Mouse (Mus musculus): ENCODE results near the gene Bcl11a. TPM values are rescaled to one million over a fixed set of nuclear protein-coding genes. Genes with fewer than 3 reads are reported as not detected.
A peak's percentile ranks its signal among the peaks of the same experiment; 100 is the strongest.
"Not testable (repeated sequence)": the region's sequence is repeated elsewhere in the genome, so short reads cannot be mapped to it uniquely, and the experiment has no call there.

Bcl11a gene
- total RNA-seq, 1 experiment from 2014 or later, result 102 TPM

DNA sequence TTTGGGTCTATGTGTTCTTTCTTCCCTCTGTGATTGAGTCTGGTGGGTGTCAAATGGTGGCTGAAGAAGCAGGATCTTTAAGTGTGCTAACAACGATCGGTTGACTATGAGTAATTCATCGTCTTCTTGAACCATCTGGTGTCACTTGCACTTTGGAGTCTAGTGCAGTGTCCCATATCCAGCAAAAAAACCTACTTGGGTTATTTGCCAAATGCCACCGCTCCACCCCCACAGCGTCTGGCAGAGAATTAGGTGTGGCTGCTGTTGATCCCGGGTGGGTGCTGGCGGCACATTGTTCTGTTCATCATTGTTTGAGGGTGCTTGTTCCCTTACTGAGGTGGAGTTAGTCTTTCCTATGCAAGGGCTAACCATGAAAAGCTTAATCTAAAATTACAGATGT is 45.0 kb downstream of the Bcl11a start:
- no peak for ATAC-seq (ENCODE audit: extremely low read depth, insufficient number of reproducible peaks, low FRiP score, poor library complexity, severe bottlenecking)

DNA sequence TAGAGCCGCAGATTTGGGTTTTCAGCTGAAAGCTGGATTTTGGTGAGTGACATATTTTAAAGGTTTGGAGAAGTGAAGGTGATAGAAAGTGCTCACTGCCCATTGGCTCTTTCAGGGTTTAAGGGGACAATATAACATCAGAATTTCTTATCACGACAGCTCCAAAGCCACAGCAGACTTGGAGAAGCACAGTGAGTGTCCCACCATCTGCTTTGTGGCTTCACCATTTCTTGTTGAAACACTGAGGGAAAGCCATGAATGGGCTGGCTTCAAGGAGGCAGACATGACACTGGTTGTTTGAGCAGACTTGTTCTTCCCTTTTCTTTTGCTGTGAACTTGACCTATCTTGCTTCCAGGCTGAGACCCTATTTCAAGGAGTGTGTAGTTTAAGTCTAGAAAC is 46.1 kb downstream of the Bcl11a start:
- no peak for ATAC-seq (ENCODE audit: extremely low read depth, insufficient number of reproducible peaks, low FRiP score, poor library complexity, severe bottlenecking)

DNA sequence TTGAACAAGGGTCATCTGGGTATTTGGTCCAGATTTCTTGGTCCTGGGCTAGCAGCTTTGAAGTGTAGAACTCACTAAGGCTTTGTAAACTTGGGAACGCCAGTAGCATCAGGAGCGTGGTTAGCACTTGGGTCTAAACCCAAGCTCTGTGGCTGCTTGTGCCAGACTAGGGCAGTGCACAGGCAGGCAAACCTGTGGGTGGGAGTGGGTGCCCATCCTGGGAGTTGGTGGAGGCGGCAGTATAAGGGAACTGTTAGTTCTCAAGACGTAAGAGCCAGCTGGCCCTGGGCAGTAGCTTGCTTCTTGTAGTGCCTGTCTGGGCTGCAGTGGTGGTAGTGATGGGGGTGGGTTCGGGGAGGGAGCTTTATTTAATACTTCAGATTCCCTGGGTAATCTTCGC is 47.2 kb downstream of the Bcl11a start:
- ATAC-seq (ENCODE audit: extremely low read depth, insufficient number of reproducible peaks, low FRiP score, poor library complexity, severe bottlenecking), result no peak

DNA sequence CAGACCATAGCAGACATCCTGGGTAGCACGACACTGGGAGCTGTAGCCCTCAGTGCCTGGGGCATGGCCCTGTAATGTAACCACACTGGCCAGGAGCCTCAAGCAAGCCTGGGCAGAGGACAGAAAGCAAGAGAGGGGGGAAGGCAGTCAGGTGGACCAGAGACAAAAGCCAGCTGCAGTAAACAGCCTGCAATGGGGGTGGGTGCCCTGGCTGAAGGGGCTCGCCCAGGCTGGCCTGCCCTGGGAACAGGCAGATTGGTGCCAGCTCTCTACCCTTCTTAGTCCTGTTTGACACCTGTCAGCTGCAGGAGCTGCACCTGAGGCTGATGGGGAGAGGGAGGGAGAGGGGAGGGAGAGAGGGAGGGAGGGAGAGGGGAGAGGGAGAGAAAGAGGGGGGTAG is 50.1 kb downstream of the Bcl11a start:
- no peak for ATAC-seq (ENCODE audit: extremely low read depth, insufficient number of reproducible peaks, low FRiP score, poor library complexity, severe bottlenecking)

DNA sequence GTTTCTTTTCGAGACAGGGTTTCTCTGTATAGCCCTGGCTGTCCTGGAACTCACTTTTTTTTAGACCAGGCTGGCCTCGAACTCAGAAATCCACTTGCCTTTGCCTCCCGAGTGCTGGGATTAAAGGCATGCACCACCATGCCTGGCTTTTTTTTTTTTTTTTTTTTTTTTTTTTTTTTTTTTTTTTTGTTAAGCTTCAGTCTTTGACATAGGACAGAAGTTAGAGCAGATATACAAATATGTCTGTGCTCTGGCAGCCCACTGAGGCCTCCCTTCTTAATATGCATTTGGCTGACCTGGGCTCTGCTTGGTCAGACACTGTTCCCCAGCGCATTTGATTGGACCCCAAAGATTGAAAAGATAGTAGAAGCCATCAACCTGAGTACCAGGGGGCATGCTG is 51.0 kb downstream of the Bcl11a start:
- not testable (repeated sequence) for ATAC-seq (ENCODE audit: extremely low read depth, insufficient number of reproducible peaks, low FRiP score, poor library complexity, severe bottlenecking)

DNA sequence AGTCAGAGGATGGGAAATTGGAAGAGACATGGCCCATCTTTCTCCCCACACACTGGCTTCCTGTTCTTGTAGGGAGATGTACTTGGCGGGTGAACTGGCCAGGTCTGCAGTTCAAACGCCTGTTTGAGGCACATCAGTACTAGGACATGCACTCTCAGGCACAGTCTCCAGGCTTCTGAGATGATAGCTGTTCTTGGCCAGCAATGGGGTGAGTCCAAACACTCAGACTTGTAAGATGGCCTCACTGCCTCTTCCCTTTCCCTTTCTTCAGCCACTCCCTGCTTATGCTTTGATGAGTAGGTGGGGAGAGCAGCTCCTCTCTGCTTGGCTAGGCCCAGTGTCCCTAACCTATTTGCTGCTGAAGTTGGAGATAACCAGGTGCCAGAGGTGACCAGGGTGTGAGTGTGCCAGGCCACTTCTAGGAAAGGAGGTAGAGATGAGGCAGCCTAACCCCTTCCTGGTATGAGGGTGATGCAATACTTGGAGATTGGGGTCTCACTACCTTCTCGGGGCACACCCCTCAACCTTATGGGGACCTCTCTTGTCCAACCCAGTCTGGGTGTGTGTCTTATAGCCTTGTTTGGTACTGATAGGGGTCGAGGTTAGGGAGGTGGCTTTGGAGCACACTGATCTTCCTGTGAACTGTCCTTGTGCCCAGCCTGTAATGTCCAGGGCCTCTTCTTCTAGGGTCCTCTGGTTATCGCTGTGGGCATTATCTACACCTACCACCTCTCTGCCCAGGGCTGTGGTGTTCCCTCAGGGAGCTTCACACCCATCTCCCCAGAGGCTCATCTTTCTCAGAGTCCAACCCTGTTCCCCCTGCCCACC is 51.7 kb downstream of the Bcl11a start:
- no peak for ATAC-seq (ENCODE audit: extremely low read depth, insufficient number of reproducible peaks, low FRiP score, poor library complexity, severe bottlenecking)

DNA sequence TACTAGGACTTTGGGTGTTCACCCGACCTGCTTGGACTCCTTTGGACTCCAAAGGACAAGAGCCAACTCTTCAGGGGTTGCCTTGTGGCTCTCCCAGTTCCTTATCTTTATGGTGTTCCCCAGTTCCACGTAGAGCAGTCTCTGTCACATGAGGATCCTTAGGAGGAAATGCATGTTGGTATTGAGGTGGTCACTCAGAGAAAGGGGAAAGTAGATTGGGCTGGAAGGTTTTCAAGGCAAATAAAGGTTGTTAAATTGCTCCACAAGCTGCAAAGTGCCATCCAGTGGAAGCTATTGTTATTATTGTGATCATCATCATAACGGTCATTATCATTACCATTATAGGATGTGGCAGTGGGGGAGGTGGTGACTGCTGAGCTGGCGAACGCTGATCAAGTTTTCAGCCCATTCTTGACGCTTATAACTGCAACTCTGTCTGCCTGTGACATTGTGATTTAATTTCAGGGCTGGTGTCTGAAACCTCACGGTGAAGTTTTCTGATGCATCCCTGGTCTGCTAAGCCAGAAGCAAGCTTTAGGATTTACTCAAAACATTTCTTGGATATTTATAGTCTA is 52.4 kb downstream of the Bcl11a start:
- no peak for ATAC-seq (ENCODE audit: extremely low read depth, insufficient number of reproducible peaks, low FRiP score, poor library complexity, severe bottlenecking)

DNA sequence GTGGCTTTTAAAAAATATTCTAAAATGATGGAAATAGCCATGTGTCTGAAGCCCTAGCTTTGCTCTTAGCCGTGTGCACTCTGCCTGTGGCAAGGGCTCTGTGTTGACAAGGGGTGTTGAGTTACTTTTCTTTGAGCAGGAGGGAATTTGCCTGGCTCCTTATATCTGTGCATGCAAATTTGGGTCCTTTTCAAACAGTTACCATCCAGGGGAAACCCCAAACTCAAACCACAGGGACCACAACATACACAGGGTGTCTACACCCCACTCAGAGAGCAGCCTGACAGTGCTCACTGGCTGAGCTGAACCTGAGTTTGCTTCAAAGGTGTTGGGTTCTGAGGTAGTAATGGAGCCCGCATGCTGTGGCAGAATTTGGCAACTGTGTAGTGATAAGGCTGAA is 54.0 kb downstream of the Bcl11a start:
- ATAC-seq (ENCODE audit: extremely low read depth, insufficient number of reproducible peaks, low FRiP score, poor library complexity, severe bottlenecking), result peak; percentile 80

DNA sequence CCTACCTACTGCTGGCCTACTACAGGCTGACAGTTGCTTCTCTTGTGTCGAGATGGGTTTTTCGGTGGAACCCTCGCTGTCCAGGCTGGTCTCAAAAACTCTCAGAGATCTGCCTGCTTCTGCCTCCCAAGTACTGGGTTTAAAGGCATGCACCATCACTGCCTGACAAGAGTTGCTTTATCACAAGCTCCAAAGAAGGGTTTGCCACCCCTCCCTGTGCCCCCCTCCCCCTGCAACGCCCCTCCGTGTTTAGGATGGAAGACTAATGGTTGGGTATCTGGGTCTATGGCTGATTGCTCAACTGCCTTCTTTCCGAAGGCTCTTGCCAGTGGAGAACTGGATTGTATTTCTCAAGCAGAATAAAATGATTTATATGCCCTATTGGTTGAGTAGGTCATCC is 54.5 kb downstream of the Bcl11a start:
- no peak for ATAC-seq (ENCODE audit: extremely low read depth, insufficient number of reproducible peaks, low FRiP score, poor library complexity, severe bottlenecking)

DNA sequence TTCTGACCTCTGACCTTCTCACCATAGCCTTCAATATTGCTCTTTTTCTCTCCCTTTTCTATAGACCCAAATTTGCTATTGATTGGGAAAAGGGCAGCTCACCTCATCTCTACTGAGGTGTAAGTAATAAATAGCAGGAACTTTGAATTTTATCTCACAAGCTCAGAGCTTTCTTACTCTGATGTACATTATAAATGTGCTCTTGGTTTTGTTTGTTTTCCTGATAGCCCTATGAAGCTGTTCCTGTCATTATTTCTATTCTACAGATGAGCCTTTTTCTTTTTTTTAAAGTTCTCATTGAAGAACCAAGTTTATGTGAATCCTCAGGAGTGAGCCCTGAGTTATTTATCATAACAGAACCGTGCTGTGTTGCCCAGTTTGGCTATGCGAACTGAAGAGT is 55.0 kb downstream of the Bcl11a start:
- no peak for ATAC-seq (ENCODE audit: extremely low read depth, insufficient number of reproducible peaks, low FRiP score, poor library complexity, severe bottlenecking)

DNA sequence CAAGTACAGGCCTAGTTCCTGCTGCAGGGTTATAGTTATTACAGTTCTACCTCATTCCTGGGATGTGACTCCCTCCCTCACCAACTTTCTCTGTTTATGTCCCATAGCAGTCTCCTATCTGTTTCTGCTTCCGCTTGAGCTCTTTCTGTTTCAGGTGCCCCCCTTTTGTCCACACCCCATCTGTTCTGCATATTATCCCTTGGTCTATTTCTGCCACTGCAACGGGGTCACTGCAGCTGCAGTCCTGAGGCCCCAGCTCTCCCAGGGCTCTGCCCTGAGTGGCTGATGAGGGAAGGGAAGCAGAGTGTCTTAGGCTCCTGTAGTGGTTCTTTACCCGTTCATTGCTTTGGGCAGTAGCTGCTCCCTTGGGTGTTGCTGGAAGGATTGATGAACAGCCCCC is 55.6 kb downstream of the Bcl11a start:
- no peak for ATAC-seq (ENCODE audit: extremely low read depth, insufficient number of reproducible peaks, low FRiP score, poor library complexity, severe bottlenecking)

DNA sequence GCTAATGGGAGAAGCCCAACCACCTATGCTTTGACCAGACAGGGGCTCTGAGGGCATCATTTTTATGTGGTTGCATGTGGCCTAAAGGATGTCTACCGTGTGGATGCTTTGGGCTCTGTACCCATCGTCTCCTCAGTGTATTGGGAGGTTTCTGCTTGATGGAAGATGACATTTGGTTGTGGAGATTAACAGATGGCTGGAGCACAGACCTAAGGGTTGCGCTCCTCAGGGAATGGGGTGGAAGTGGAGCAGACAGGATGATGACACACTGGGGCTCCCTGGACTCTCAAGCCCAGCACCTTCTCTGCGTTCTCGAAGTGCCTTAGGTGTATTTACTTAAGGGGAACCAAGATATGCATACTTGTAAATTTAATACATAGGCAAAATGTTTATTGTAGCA is 56.1 kb downstream of the Bcl11a start:
- ATAC-seq (ENCODE audit: extremely low read depth, insufficient number of reproducible peaks, low FRiP score, poor library complexity, severe bottlenecking), result no peak

DNA sequence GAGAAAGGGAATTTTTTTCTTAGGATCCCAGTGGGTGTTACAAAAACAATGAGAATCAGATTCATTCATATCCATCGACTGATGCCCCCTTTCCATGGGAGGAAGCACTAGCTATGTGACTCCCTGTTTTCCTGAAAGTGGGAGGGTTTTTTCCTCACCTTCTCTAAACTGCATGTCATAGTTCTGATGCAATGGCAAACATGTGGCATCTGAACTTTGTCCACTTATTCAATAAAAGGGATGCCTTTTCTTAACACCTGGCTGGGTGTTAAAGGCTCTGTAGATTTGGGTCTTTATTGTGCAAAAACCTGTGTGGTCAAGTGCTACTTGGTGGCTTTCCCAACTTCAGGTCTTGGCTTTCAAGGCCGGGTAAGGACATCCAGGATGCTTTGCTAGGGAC is 57.4 kb downstream of the Bcl11a start:
- ATAC-seq (ENCODE audit: extremely low read depth, insufficient number of reproducible peaks, low FRiP score, poor library complexity, severe bottlenecking), result no peak

DNA sequence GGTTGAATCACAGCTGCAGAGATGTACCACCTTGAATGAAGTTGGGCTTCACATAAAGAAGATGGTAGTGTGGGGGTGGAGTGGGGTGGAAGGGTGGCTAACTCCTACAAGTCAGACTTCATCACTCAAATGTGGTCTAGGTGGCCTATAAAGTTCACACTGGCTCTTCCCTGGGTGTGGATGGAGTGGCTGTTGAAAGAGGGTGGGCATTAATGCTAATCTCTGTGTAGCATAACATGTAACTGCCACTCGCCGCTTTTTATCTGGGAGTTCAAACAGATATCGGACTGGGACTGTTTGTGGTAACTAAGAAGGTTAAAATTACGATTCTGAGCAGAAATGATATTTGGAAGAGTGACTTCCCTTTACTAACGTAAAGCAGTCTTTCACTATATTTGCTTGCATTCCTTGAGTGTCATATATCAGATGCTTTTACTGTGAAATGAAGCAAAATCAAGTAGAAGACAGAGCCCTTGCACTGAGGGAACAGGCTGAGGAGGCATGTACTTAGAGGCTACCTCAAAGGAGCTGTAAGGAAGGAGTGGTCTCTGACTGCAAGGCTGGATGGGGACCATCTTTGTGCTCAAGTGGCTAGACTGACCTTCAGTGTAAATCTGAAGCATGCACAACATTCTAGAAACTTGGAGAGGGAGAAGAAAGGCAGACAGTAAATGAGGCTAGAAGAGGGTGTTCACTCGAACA is 58.4 kb downstream of the Bcl11a start:
- ATAC-seq (ENCODE audit: extremely low read depth, insufficient number of reproducible peaks, low FRiP score, poor library complexity, severe bottlenecking), result no peak

DNA sequence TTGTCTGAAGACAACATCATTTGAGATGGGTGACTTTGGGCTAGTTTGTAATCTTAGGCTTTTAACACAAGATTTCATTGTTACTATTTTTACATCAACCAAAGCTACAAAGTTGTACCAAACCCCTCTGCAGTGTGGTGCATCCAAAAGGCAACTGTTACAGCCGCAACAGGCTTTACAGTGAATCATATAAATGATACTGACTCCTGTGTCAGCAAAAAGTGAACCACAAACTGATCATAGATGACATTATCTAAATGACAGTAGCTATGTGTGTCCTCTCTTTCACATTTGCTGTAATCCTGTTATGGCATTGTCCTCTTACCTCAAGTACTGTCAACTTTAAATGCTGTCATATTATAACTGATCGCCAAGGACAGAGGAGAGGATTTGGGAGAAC is 60.0 kb downstream of the Bcl11a start:
- ATAC-seq (ENCODE audit: extremely low read depth, insufficient number of reproducible peaks, low FRiP score, poor library complexity, severe bottlenecking), result no peak

DNA sequence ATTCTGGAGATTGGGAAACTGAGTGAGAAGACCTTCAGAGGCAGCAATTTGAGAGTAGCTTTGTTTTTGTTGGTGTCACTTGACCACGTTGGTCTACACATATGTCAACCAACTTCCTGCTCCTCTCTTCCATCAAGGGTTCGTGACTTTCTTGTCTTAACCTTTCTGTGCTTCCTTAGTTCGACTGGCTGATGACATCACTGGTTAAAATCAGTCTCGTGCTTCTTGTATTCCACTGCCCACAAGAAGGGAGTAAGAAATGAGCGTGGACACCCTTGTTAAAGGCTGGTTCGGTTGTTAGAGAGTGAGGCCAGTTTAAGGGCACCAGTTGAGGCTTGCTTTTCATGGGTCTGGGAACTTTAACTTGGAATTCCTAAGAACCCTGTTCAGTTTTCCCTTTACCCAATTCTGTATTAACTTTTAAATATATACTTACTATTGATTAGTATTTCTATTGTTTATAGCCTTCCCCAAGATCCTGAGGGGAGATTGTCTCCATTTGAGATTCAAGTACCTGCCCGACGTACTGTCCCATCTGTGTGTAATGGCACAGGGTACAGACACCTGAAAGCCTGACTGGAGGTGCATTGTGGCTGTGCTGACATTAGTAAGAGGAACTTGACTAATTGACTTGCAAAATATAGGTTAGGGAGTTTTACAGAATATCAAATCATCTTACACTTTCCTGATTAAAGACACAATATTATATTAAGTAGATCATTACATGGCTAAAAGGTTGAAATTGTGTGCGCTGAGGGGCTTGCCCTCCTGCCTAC is 60.9 kb downstream of the Bcl11a start:
- ATAC-seq (ENCODE audit: extremely low read depth, insufficient number of reproducible peaks, low FRiP score, poor library complexity, severe bottlenecking), result no peak

DNA sequence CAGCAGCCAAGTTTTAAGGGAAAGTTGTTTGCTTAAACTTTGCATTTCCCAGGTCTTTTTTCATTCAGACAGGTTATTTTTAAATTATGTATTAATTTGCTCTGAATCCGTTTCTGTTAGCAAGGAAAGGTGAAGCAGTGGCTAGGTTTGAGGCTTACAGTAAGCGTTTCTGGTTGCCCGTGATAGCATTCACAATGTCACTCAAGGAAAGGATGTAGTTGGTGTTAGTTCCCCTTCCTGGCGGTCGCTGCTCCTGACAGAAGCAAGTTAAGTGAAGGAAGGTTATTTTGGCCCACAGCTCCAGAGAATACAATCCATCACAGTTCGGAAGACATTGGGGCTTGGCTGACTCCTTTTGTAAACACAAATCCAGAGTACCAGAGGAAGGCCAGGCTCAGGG is 61.6 kb downstream of the Bcl11a start:
- ATAC-seq (ENCODE audit: extremely low read depth, insufficient number of reproducible peaks, low FRiP score, poor library complexity, severe bottlenecking), result peak; percentile 27; the same call in 1 of the 2 replicates

DNA sequence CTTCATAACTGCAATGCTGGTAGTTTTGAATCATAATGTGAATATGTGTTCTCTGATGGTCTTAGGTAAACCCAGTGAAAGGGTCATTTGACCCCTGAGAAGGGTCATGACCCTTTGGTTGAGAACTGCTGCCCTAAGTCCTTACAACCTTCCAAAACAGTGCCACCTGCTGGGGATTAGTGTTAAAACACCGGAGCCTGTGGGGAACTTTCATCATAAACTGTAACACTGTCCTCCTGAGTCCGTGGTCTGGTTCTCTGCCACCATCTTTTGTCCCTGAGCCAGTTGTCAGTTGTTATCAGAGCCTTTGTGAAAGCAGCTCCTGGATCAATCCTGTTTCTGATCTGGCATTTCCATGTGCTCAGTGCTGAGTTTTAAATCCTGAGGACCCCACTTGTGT is 62.1 kb downstream of the Bcl11a start:
- no peak for ATAC-seq (ENCODE audit: extremely low read depth, insufficient number of reproducible peaks, low FRiP score, poor library complexity, severe bottlenecking)

DNA sequence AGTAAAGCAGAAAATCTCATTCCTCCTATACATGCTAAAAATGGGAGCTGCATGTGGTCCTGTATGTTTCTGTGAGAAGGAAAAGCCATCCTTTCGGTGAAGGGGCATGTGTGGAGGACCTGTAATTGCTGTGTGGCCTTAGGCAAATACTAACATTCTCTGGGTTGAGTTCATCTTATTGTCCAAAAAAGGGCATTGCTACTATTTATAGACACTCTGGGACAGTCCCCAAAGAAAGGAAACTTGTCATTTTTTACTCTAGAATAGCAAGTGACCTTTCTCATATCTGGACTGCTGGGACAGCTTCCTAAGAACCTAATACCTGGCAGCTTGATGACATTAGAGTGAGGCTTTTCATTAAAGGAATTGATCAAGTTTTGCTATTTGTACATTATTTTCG is 63.1 kb downstream of the Bcl11a start:
- no peak for ATAC-seq (ENCODE audit: extremely low read depth, insufficient number of reproducible peaks, low FRiP score, poor library complexity, severe bottlenecking)

Data from neutrophil, adult 5-6 weeks (primary cell).